Mouse (Mus musculus): ENCODE measurements at regions not wholly inside any gene's neighbourhood (a gene's known extent, or its start where the extent isn't known, plus 50 kb on each side); places are given as distances from the start of the nearest gene placed in this dataset.

GRCm38 (mm10) chr13:99816666-99817065 lies 84.2 kb downstream of the Cartpt start:
- TF ChIP-seq GATA1 (IDR thresholded peaks at IDR 0.05; ENCODE audit: borderline replicate concordance, low read length) (no peak), FLI1 (IDR thresholded peaks at IDR 0.05; ENCODE audit: low read length) (no peak)
- H3K4me3 ChIP-seq (replicated peaks): no peak overlapping the region

GRCm38 (mm10) chr13:99815786-99816185 lies 85.1 kb downstream of the Cartpt start:
- Histone ChIP-seq H3K27me3 (replicated peaks) (no peaks in the 10 kb centered on the region), H3K9me3 (no peaks in the 10 kb centered on the region), H3K4me3 (replicated peaks) (no peak overlapping the region), H3K4me1 (no peaks in the 10 kb centered on the region), H3K36me3 (replicated peaks; ENCODE audit: low read length) (no peaks in the 10 kb centered on the region)
- TF ChIP-seq GATA1 (IDR thresholded peaks at IDR 0.05; ENCODE audit: borderline replicate concordance, low read length) (no peak), FLI1 (IDR thresholded peaks at IDR 0.05; ENCODE audit: low read length) (no peak)

More at GRCm38 (mm10) chr13:99816666-99817065, 84.2 kb downstream of the Cartpt start:
- no peaks in the 10 kb centered on the region for H3K27me3 ChIP-seq (replicated peaks)
- no peaks in the 10 kb centered on the region for H3K36me3 ChIP-seq (replicated peaks; ENCODE audit: low read length)
- no peaks in the 10 kb centered on the region for H3K4me1 ChIP-seq
- no peaks in the 10 kb centered on the region for H3K9me3 ChIP-seq

- Histone ChIP-seq H3K4me1 (no peaks in the 10 kb centered on the region), H3K4me3 (replicated peaks) (no peak overlapping the region), H3K36me3 (replicated peaks; ENCODE audit: low read length) (no peaks in the 10 kb centered on the region), H3K27me3 (replicated peaks) (no peaks in the 10 kb centered on the region), H3K9me3 (no peaks in the 10 kb centered on the region)
- TF ChIP-seq FLI1 (IDR thresholded peaks at IDR 0.05; ENCODE audit: low read length) (no peak), GATA1 (IDR thresholded peaks at IDR 0.05; ENCODE audit: borderline replicate concordance, low read length) (no peak)
Measured at GRCm38 (mm10) chr13:99814801-99815200, 86.1 kb downstream of the Cartpt start.

- no peaks in the 10 kb centered on the region for H3K36me3 ChIP-seq (replicated peaks; ENCODE audit: low read length)
- no peak overlapping the region for H3K4me3 ChIP-seq (replicated peaks)
- H3K4me1 ChIP-seq: no peaks in the 10 kb centered on the region
- no peaks in the 10 kb centered on the region for H3K9me3 ChIP-seq
- TF ChIP-seq FLI1 (IDR thresholded peaks at IDR 0.05; ENCODE audit: low read length) (no peak), GATA1 (IDR thresholded peaks at IDR 0.05; ENCODE audit: borderline replicate concordance, low read length) (no peak)
- no peaks in the 10 kb centered on the region for H3K27me3 ChIP-seq (replicated peaks)
Measured at GRCm38 (mm10) chr13:99814033-99814556, 86.8 kb downstream of the Cartpt start.

GRCm38 (mm10) chr13:99794448-99794847 lies 106.4 kb downstream of the Cartpt start:
- TF ChIP-seq GATA1 (IDR thresholded peaks at IDR 0.05; ENCODE audit: borderline replicate concordance, low read length): no peak
- no peak for TF ChIP-seq FLI1 (IDR thresholded peaks at IDR 0.05; ENCODE audit: low read length)
- Histone ChIP-seq H3K36me3 (replicated peaks; ENCODE audit: low read length) (no peaks in the 10 kb centered on the region), H3K4me3 (replicated peaks) (no peak overlapping the region), H3K4me1 (no peaks in the 10 kb centered on the region), H3K9me3 (no peaks in the 10 kb centered on the region), H3K27me3 (replicated peaks) (no peaks in the 10 kb centered on the region)

GRCm38 (mm10) chr13:99793786-99794435 lies 107.0 kb downstream of the Cartpt start:
- H3K36me3 ChIP-seq (replicated peaks; ENCODE audit: low read length): no peaks in the 10 kb centered on the region
- H3K27me3 ChIP-seq (replicated peaks): no peaks in the 10 kb centered on the region
- no peak overlapping the region for H3K4me3 ChIP-seq (replicated peaks)
- H3K9me3 ChIP-seq: no peaks in the 10 kb centered on the region
- no peak for TF ChIP-seq FLI1 (IDR thresholded peaks at IDR 0.05; ENCODE audit: low read length)
- TF ChIP-seq GATA1 (IDR thresholded peaks at IDR 0.05; ENCODE audit: borderline replicate concordance, low read length): no peak
- H3K4me1 ChIP-seq: no peaks in the 10 kb centered on the region

GRCm38 (mm10) chr13:99793001-99793400 lies 107.9 kb downstream of the Cartpt start:
- H3K4me3 ChIP-seq (replicated peaks): no peak overlapping the region
- H3K27me3 ChIP-seq (replicated peaks): no peaks in the 10 kb centered on the region
- no peak for TF ChIP-seq GATA1 (IDR thresholded peaks at IDR 0.05; ENCODE audit: borderline replicate concordance, low read length)
- TF ChIP-seq FLI1 (IDR thresholded peaks at IDR 0.05; ENCODE audit: low read length): no peak
- no peaks in the 10 kb centered on the region for H3K36me3 ChIP-seq (replicated peaks; ENCODE audit: low read length)
- H3K4me1 ChIP-seq: no peaks in the 10 kb centered on the region
- no peaks in the 10 kb centered on the region for H3K9me3 ChIP-seq

- TF ChIP-seq GATA1 (IDR thresholded peaks at IDR 0.05; ENCODE audit: borderline replicate concordance, low read length) (no peak), FLI1 (IDR thresholded peaks at IDR 0.05; ENCODE audit: low read length) (no peak)
- H3K4me3 ChIP-seq (replicated peaks): no peak overlapping the region
- no peaks in the 10 kb centered on the region for H3K27me3 ChIP-seq (replicated peaks)
- H3K36me3 ChIP-seq (replicated peaks; ENCODE audit: low read length): no peaks in the 10 kb centered on the region
- no peaks in the 10 kb centered on the region for H3K4me1 ChIP-seq
- no peaks in the 10 kb centered on the region for H3K9me3 ChIP-seq
Measured at GRCm38 (mm10) chr13:99790951-99791350, 109.9 kb downstream of the Cartpt start.

- Histone ChIP-seq H3K4me1 (no peaks in the 10 kb centered on the region), H3K9me3 (no peaks in the 10 kb centered on the region), H3K36me3 (replicated peaks; ENCODE audit: low read length) (no peaks in the 10 kb centered on the region), H3K27me3 (replicated peaks) (peaks cover under 1% of the 10 kb centered on the region), H3K4me3 (replicated peaks) (no peak overlapping the region)
- TF ChIP-seq FLI1 (IDR thresholded peaks at IDR 0.05; ENCODE audit: low read length) (no peak), GATA1 (IDR thresholded peaks at IDR 0.05; ENCODE audit: borderline replicate concordance, low read length) (no peak)
Measured at GRCm38 (mm10) chr13:99787760-99788159, 113.1 kb downstream of the Cartpt start.

GRCm38 (mm10) chr13:99785427-99785826 lies 115.5 kb downstream of the Cartpt start:
- no peak overlapping the region for H3K4me3 ChIP-seq (replicated peaks)
- TF ChIP-seq FLI1 (IDR thresholded peaks at IDR 0.05; ENCODE audit: low read length) (no peak), GATA1 (IDR thresholded peaks at IDR 0.05; ENCODE audit: borderline replicate concordance, low read length) (no peak)

More at GRCm38 (mm10) chr13:99785427-99785826, 115.5 kb downstream of the Cartpt start:
- Histone ChIP-seq H3K36me3 (replicated peaks; ENCODE audit: low read length) (no peaks in the 10 kb centered on the region), H3K27me3 (replicated peaks) (peaks cover 3% of the 10 kb centered on the region), H3K9me3 (no peaks in the 10 kb centered on the region), H3K4me1 (no peaks in the 10 kb centered on the region; the same call in 1 of the 2 replicates)

Measured in megakaryocyte, embryonic 14.5 days (primary cell).